Mouse (Mus musculus): ENCODE measurements around the gene Pkp4. TPM values are rescaled to one million over a fixed set of nuclear protein-coding genes. Genes with fewer than 3 reads are reported as not detected.

The Pkp4 gene
- total RNA-seq, 2 experiments from 2014 or later, result 207 to 238 TPM

GRCm38 (mm10) chr2:59338501-59338900 lies 177.9 kb downstream of the Pkp4 start:
- DNase-seq (ENCODE audit: low spot score in 2 of 2), result no peak

- no peak for DNase-seq (ENCODE audit: low spot score in 2 of 2)
Observed at GRCm38 (mm10) chr2:59338926-59339325, 178.3 kb downstream of the Pkp4 start.

- no peak for DNase-seq (ENCODE audit: low spot score in 2 of 2)
Observed at GRCm38 (mm10) chr2:59339776-59340539, 179.3 kb downstream of the Pkp4 start.

- no peak for DNase-seq (ENCODE audit: low spot score in 2 of 2)
Observed at GRCm38 (mm10) chr2:59340878-59341277, 180.2 kb downstream of the Pkp4 start.

- no peak for DNase-seq (ENCODE audit: low spot score in 2 of 2)
Observed at GRCm38 (mm10) chr2:59342591-59343210, 182.1 kb downstream of the Pkp4 start.

GRCm38 (mm10) chr2:59343834-59344233 lies 183.2 kb downstream of the Pkp4 start:
- DNase-seq (ENCODE audit: low spot score in 2 of 2), result no peak

- DNase-seq (ENCODE audit: low spot score in 2 of 2), result no peak
Observed at GRCm38 (mm10) chr2:59344699-59345098, 184.0 kb downstream of the Pkp4 start.

GRCm38 (mm10) chr2:59345141-59345839 lies 184.6 kb downstream of the Pkp4 start:
- no peak for DNase-seq (ENCODE audit: low spot score in 2 of 2)

- DNase-seq (ENCODE audit: low spot score in 2 of 2), result peak; percentile 44 to 52
Observed at GRCm38 (mm10) chr2:59346443-59346842, 185.8 kb downstream of the Pkp4 start.

- no peak for DNase-seq (ENCODE audit: low spot score in 2 of 2)
Observed at GRCm38 (mm10) chr2:59348585-59348984, 187.9 kb downstream of the Pkp4 start.

GRCm38 (mm10) chr2:59350094-59350493 lies 189.4 kb downstream of the Pkp4 start:
- no peak for DNase-seq (ENCODE audit: low spot score in 2 of 2)

- DNase-seq (ENCODE audit: low spot score in 2 of 2), result no peak
Observed at GRCm38 (mm10) chr2:59351303-59352099, 190.9 kb downstream of the Pkp4 start.

GRCm38 (mm10) chr2:59353821-59354220 lies 193.2 kb downstream of the Pkp4 start:
- DNase-seq (ENCODE audit: low spot score in 2 of 2), result no peak

- no peak for DNase-seq (ENCODE audit: low spot score in 2 of 2)
Observed at GRCm38 (mm10) chr2:59355531-59356289, 195.1 kb downstream of the Pkp4 start.

GRCm38 (mm10) chr2:59359760-59360342 lies 199.2 kb downstream of the Pkp4 start:
- no peak for DNase-seq (ENCODE audit: low spot score in 2 of 2)

GRCm38 (mm10) chr2:59361350-59361780 lies 200.7 kb downstream of the Pkp4 start:
- no peak for DNase-seq (ENCODE audit: low spot score in 2 of 2)

- no peak for DNase-seq (ENCODE audit: low spot score in 2 of 2)
Observed at GRCm38 (mm10) chr2:59364156-59364842, 203.6 kb downstream of the Pkp4 start.

GRCm38 (mm10) chr2:59367191-59367590 lies 206.5 kb downstream of the Pkp4 start:
- DNase-seq (ENCODE audit: low spot score in 2 of 2), result no peak

GRCm38 (mm10) chr2:59373113-59373512 lies 212.5 kb downstream of the Pkp4 start:
- no peak for DNase-seq (ENCODE audit: low spot score in 2 of 2)

- DNase-seq (ENCODE audit: low spot score in 2 of 2), result no peak
Observed at GRCm38 (mm10) chr2:59378096-59378495, 217.4 kb downstream of the Pkp4 start.
